Mouse (Mus musculus): ENCODE results near the gene Dolpp1. TPM values are rescaled to one million over a fixed set of nuclear protein-coding genes. Genes with fewer than 3 reads are reported as not detected.

Dolpp1 gene
- polyA plus RNA-seq, 1 experiment from 2014 or later: 63.7 TPM

GRCm38 (mm10) chr2:30440701-30441517 lies 48.9 kb downstream of the Dolpp1 start:
- no peaks in the 10 kb centered on the region for H3K27me3 ChIP-seq (replicated peaks; ENCODE audit: control insufficient read depth, insufficient read depth, low read length)
- H3K36me3 ChIP-seq (ENCODE audit: control insufficient read depth, insufficient read depth, low read length): peaks cover 25% of the 10 kb centered on the region
- H3K4me3 ChIP-seq (ENCODE audit: low read length): no peak overlapping the region
- H3K4me1 ChIP-seq (ENCODE audit: control insufficient read depth, insufficient read depth, low read depth, low read length): peaks cover 32% of the 10 kb centered on the region
- WGBS: 12% methylated on average over 12 of the region's 12 CpGs
- H3K9me3 ChIP-seq (ENCODE audit: control insufficient read depth, low read length): no peaks in the 10 kb centered on the region
- H3K4me2 ChIP-seq (ENCODE audit: low read length): peak overlapping the region; percentile 21; the same call in 1 of the 2 replicates
- ATAC-seq: peak; percentile 58
- peak overlapping the region; percentile 96 for H3K27ac ChIP-seq (ENCODE audit: low read depth, low read length)
- H3K9ac ChIP-seq (ENCODE audit: low read depth, low read length): peak overlapping the region; percentile 56

GRCm38 (mm10) chr2:30441518-30442497 lies 49.8 kb downstream of the Dolpp1 start:
- Histone ChIP-seq H3K4me1 (ENCODE audit: control insufficient read depth, insufficient read depth, low read depth, low read length) (peaks cover 32% of the 10 kb centered on the region), H3K9me3 (ENCODE audit: control insufficient read depth, low read length) (no peaks in the 10 kb centered on the region), H3K27ac (ENCODE audit: low read depth, low read length) (peak overlapping the region; percentile 96), H3K4me3 (ENCODE audit: low read length) (peak overlapping the region; percentile 12), H3K36me3 (ENCODE audit: control insufficient read depth, insufficient read depth, low read length) (peaks cover 27% of the 10 kb centered on the region), H3K4me2 (ENCODE audit: low read length) (peak overlapping the region; percentile 47), H3K9ac (ENCODE audit: low read depth, low read length) (peak overlapping the region; percentile 56), H3K27me3 (replicated peaks; ENCODE audit: control insufficient read depth, insufficient read depth, low read length) (no peaks in the 10 kb centered on the region)
- peak; percentile 69 for ATAC-seq
- 2% methylated on average over 15 of the region's 15 CpGs for WGBS

- H3K4me1 ChIP-seq (ENCODE audit: control insufficient read depth, insufficient read depth, low read depth, low read length): peaks cover 32% of the 10 kb centered on the region
- H3K9ac ChIP-seq (ENCODE audit: low read depth, low read length): peak overlapping the region; percentile 56
- no peak overlapping the region; the same call in 1 of the 2 replicates for H3K4me3 ChIP-seq (ENCODE audit: low read length)
Observed at GRCm38 (mm10) chr2:30442498-30442890, 50.4 kb downstream of the Dolpp1 start.

GRCm38 (mm10) chr2:30443281-30443680 lies 51.2 kb downstream of the Dolpp1 start:
- Histone ChIP-seq H3K36me3 (ENCODE audit: control insufficient read depth, insufficient read depth, low read length) (peaks cover 20% of the 10 kb centered on the region), H3K4me1 (ENCODE audit: control insufficient read depth, insufficient read depth, low read depth, low read length) (peaks cover 32% of the 10 kb centered on the region), H3K9me3 (ENCODE audit: control insufficient read depth, low read length) (no peaks in the 10 kb centered on the region), H3K27ac (ENCODE audit: low read depth, low read length) (peak overlapping the region; percentile 96; the same call in 1 of the 2 replicates), H3K9ac (ENCODE audit: low read depth, low read length) (peak overlapping the region; percentile 56), H3K27me3 (replicated peaks; ENCODE audit: control insufficient read depth, insufficient read depth, low read length) (no peaks in the 10 kb centered on the region), H3K4me3 (ENCODE audit: low read length) (no peak overlapping the region), H3K4me2 (ENCODE audit: low read length) (no peak overlapping the region)
- 73% methylated on average over 4 of the region's 4 CpGs for WGBS
- no peak for ATAC-seq

More at GRCm38 (mm10) chr2:30442498-30442890, 50.4 kb downstream of the Dolpp1 start:
- Histone ChIP-seq H3K27me3 (replicated peaks; ENCODE audit: control insufficient read depth, insufficient read depth, low read length) (no peaks in the 10 kb centered on the region), H3K9me3 (ENCODE audit: control insufficient read depth, low read length) (no peaks in the 10 kb centered on the region), H3K27ac (ENCODE audit: low read depth, low read length) (peak overlapping the region; percentile 96), H3K4me2 (ENCODE audit: low read length) (peak overlapping the region; percentile 47), H3K36me3 (ENCODE audit: control insufficient read depth, insufficient read depth, low read length) (peaks cover 27% of the 10 kb centered on the region)
- no peak for ATAC-seq
- 53% methylated on average over 5 of the region's 5 CpGs for WGBS

- Histone ChIP-seq H3K36me3 (ENCODE audit: control insufficient read depth, insufficient read depth, low read length) (peaks cover 16% of the 10 kb centered on the region), H3K9me3 (ENCODE audit: control insufficient read depth, low read length) (no peaks in the 10 kb centered on the region), H3K9ac (ENCODE audit: low read depth, low read length) (no peak overlapping the region; the same call in 1 of the 2 replicates), H3K27ac (ENCODE audit: low read depth, low read length) (peak overlapping the region; percentile 7; the same call in 1 of the 2 replicates), H3K27me3 (replicated peaks; ENCODE audit: control insufficient read depth, insufficient read depth, low read length) (no peaks in the 10 kb centered on the region), H3K4me3 (ENCODE audit: low read length) (no peak overlapping the region), H3K4me1 (ENCODE audit: control insufficient read depth, insufficient read depth, low read depth, low read length) (peaks cover 32% of the 10 kb centered on the region), H3K4me2 (ENCODE audit: low read length) (no peak overlapping the region)
- 84% methylated on average over 5 of the region's 5 CpGs for WGBS
- ATAC-seq: no peak
Observed at GRCm38 (mm10) chr2:30444006-30444405, 52.0 kb downstream of the Dolpp1 start.

- Histone ChIP-seq H3K27me3 (replicated peaks; ENCODE audit: control insufficient read depth, insufficient read depth, low read length) (no peaks in the 10 kb centered on the region), H3K27ac (ENCODE audit: low read depth, low read length) (no peak overlapping the region), H3K4me3 (ENCODE audit: low read length) (no peak overlapping the region), H3K4me2 (ENCODE audit: low read length) (no peak overlapping the region), H3K4me1 (ENCODE audit: control insufficient read depth, insufficient read depth, low read depth, low read length) (peaks cover 32% of the 10 kb centered on the region), H3K9ac (ENCODE audit: low read depth, low read length) (no peak overlapping the region; the same call in 1 of the 2 replicates), H3K9me3 (ENCODE audit: control insufficient read depth, low read length) (no peaks in the 10 kb centered on the region), H3K36me3 (ENCODE audit: control insufficient read depth, insufficient read depth, low read length) (peaks cover 12% of the 10 kb centered on the region)
- no peak for ATAC-seq
Observed at GRCm38 (mm10) chr2:30444450-30444849, 52.4 kb downstream of the Dolpp1 start.

- Histone ChIP-seq H3K36me3 (ENCODE audit: control insufficient read depth, insufficient read depth, low read length) (peaks cover 12% of the 10 kb centered on the region), H3K9me3 (ENCODE audit: control insufficient read depth, low read length) (no peaks in the 10 kb centered on the region), H3K4me3 (ENCODE audit: low read length) (no peak overlapping the region), H3K27ac (ENCODE audit: low read depth, low read length) (no peak overlapping the region), H3K27me3 (replicated peaks; ENCODE audit: control insufficient read depth, insufficient read depth, low read length) (no peaks in the 10 kb centered on the region), H3K4me1 (ENCODE audit: control insufficient read depth, insufficient read depth, low read depth, low read length) (peaks cover 29% of the 10 kb centered on the region), H3K9ac (ENCODE audit: low read depth, low read length) (no peak overlapping the region; the same call in 1 of the 2 replicates), H3K4me2 (ENCODE audit: low read length) (no peak overlapping the region)
- 43% methylated on average over 2 of the region's 2 CpGs for WGBS
- no peak for ATAC-seq
Observed at GRCm38 (mm10) chr2:30445312-30445711, 53.3 kb downstream of the Dolpp1 start.

GRCm38 (mm10) chr2:30446891-30447826 lies 55.1 kb downstream of the Dolpp1 start:
- 81% methylated on average over 10 of the region's 10 CpGs for WGBS
- Histone ChIP-seq H3K4me2 (ENCODE audit: low read length) (no peak overlapping the region), H3K4me1 (ENCODE audit: control insufficient read depth, insufficient read depth, low read depth, low read length) (peaks cover 12% of the 10 kb centered on the region), H3K27ac (ENCODE audit: low read depth, low read length) (no peak overlapping the region), H3K9me3 (ENCODE audit: control insufficient read depth, low read length) (no peaks in the 10 kb centered on the region), H3K9ac (ENCODE audit: low read depth, low read length) (no peak overlapping the region), H3K27me3 (replicated peaks; ENCODE audit: control insufficient read depth, insufficient read depth, low read length) (no peaks in the 10 kb centered on the region), H3K36me3 (ENCODE audit: control insufficient read depth, insufficient read depth, low read length) (peaks cover 12% of the 10 kb centered on the region), H3K4me3 (ENCODE audit: low read length) (no peak overlapping the region)
- no peak for ATAC-seq

All from hindbrain, embryonic 16.5 days (tissue).